Mouse (Mus musculus): ENCODE data around the gene Adgrl2.

Gene Adgrl2

DNA sequence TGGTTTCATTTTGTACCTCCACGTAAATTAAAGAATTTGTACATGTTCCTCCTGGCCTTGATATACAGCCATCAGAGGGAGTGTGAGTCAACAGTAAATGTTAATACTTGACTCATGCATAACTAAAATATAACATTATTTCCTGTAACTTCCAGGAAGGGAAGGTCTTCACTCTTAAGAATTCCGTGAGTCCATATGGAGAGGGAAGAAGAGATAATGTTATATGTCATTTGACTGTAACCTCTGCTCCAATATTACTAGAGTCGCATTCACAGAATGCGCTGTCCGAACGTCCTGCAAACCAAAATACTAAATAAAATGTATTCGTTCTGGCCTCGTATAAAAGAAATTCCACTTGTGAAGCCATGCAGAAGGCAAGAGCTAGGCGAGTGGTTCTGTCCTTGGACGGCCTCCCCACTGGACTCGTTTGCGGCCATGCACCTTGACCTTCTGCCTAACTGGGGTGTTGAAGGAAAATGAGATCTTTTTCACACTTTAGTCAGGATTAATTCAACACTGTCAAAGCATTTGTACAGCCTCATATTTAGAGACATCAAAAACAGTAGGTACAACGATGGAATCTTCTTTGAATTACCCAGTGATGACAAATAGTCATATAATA lies 68.3 kb downstream of the Adgrl2 start:
- no peak for DNase-seq (ENCODE audit: low spot score)

DNA sequence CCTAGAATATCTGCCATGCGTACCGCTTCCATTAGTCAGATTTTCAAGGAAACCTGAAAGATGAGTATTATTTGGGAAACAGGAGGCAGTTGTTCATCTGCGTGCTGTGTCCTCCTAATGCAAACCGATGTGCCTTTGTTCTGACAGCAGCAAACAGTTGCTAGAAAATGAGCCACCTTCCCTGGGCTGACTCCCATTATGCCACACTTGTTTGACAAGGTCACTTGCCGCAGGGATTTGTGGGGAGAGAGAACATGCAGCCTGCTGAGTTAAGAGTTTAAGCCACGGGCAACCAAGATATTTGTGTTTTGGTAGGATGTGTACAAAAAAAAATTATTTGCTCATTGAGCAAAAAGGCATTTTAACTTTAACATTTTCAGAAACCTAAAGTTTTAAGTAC lies 69.5 kb downstream of the Adgrl2 start:
- DNase-seq (ENCODE audit: low spot score): no peak

- no peak for DNase-seq (ENCODE audit: low spot score)
Measured at GRCm38 (mm10) chr3:148918425-148918824, 71.9 kb downstream of the Adgrl2 start.

DNA sequence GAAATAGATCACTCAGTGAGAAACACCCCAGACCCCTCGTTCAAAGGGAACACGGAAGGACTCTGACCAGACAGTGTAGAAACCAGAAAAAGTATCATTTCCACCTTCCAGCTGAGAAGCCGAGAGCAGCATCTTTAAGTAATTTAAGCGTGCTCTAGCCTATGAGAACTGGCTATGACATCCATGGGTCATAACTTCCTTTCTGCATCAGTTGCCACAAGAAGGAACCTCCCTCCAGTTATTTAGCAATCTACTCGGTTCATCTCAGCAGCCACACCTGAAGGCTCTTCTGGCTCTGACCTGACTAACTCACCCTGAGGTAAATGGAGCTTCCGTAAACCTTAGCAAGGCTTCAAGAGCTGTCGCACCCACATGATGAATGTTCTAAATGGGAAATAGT lies 72.5 kb downstream of the Adgrl2 start:
- DNase-seq (ENCODE audit: low spot score): no peak

DNA sequence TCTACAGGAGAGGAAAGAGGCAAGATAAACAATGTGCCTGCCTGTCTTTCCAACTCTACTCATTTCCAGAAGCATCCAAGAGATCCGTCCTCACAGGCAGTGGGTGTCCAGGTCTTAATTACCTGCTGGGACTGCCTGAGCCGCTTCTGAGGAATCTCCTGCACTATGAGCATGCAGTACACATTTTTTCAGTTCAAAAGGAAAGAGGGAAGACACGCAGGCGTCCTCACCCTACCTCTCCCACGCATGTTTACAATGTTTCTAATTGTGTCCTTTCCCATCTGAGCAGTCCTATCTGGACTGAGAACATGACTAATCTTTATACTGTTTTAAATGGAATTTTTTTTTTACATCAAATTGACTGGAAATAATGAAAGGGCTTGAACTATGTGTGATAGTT lies 74.1 kb downstream of the Adgrl2 start:
- DNase-seq (ENCODE audit: low spot score): no peak

- DNase-seq (ENCODE audit: low spot score): no peak
Measured at GRCm38 (mm10) chr3:148912944-148913684, 77.2 kb downstream of the Adgrl2 start.

DNA sequence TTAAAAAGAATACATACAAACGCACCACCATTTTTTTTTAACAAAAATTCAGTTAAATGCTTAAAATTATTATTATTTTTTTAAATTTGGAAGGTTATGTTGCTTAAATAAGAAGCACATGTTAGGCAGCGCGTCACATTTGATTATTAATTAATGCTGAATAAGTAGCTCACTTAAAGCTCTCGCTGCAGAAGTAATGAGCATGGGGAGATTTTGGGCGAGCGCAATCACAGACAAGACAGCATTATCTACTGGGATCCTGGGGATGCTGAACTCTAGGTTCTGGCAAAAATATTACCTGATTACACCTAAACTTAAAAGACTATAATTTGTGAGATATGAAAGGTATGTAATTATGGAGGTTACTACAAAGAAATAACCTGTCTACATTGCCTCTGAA lies 77.8 kb downstream of the Adgrl2 start:
- DNase-seq (ENCODE audit: low spot score): no peak

GRCm38 (mm10) chr3:148907873-148908272 lies 82.5 kb downstream of the Adgrl2 start:
- no peak for DNase-seq (ENCODE audit: low spot score)

GRCm38 (mm10) chr3:148907024-148907778 lies 83.2 kb downstream of the Adgrl2 start:
- no peak for DNase-seq (ENCODE audit: low spot score)

DNA sequence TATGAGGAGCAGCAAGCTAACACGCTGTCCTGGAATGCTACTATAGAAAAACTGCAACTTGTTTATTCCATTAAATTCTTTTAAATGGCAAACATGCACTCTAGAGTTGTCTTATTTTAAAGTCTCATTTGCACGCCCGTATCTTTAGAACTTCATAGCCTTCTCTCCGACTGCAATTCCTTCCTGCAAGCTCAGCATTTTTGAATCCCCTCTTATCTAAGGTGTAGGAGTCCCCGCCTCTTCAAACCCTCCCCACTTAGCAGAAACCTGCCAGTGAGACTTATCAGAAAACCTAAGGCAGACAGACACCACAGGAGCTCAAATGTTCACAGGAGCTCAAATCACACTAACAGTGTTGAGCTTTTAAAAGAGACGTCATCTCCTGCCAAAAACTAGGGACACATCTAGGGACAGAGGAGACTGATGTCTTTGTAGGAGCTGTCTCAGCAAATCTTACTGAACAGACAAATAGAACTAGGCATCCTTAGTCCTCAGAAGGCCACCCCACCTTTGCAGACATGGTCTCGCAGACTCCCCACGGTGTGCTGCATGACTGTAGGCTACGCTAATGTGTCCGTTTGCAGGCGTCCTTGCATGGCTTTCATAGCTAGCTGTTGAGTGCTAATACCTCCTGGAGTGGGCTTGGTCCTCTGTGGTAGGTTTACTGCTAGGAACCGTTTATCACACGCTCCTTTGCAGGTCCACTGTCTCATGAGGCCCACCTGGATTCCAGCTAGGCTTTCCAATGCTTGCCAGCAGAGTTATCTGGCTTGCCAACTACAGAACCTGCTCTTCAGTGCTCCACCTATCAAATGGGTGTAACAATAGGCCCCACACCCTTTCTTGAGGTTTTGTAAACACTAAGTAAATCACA lies 84.2 kb downstream of the Adgrl2 start:
- no peak for DNase-seq (ENCODE audit: low spot score)

DNA sequence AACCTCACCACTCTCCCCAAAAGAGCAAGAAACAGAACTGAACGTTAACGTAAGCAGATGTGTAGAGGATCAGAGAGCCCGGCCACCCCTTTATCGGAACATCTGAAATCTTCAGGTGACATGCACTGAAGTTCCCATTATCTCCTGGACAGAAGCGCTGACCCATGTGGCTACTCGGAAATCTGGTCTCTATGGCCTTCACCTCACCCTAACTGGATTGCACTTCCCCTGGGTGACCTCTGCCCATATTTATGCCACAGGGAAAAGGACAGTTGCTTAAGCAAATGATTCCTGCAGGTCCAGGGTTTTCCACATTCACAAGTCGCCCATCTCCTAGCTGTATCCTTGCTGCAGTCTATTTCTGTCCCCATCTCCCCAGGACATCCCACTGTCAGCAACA lies 84.9 kb downstream of the Adgrl2 start:
- no peak for DNase-seq (ENCODE audit: low spot score)

GRCm38 (mm10) chr3:148899857-148900256 lies 90.5 kb downstream of the Adgrl2 start:
- no peak for DNase-seq (ENCODE audit: low spot score)

DNA sequence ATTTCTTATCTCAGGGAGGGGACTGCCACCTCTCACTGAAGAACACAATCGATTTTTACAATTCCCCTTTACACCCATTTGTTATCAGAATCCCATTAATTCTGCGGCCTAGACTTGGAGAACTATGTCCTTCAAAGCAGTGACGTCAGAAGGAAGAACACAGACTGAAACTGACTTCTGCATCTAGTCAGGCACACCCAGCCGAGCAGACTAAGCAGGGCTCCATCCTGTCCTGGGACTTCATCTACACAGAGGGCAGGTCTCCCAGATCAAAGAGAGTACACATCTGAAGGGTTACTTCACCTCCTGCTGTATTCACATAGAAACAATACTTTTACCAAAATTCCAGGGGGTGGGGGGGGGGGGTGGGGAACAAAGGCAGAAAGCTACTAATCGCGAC lies 90.9 kb downstream of the Adgrl2 start:
- no peak for DNase-seq (ENCODE audit: low spot score)

DNA sequence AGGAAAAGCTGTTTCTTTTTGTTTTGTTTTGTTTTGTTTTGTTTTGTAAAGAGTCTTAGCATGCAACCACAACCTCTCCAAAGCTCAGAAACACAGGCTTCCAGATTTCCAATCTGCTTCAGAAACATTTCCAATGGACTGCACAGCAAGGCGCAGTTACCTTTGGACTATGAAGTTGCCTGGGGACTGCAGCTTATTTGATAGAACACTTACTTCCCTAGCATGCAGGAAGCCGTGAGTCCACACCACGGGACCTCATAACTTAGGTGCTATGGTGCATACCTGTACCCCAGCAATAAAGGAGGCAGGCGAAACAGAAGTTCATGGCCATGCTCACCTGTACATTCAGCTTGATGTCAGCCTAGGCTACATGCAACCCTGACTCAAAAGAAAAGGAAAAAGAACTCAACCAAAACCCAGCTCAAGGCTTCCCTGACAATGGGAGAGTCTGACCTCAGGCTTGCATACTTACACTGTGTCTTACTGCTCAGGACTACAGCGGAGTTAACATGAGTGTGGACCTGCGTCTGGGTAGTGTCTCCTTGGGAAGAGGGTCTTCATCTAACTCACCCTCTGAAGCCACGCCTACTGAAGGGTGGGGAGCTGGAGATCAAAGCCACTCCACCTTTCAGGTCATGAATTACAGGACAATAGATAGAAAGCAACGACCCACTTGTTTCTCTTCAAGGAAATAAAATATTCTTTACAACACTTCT lies 91.7 kb downstream of the Adgrl2 start:
- no peak for DNase-seq (ENCODE audit: low spot score)

GRCm38 (mm10) chr3:148896281-148896680 lies 94.1 kb downstream of the Adgrl2 start:
- no peak for DNase-seq (ENCODE audit: low spot score)

- no peak for DNase-seq (ENCODE audit: low spot score)
Measured at GRCm38 (mm10) chr3:148895396-148896109, 94.8 kb downstream of the Adgrl2 start.

- no peak for DNase-seq (ENCODE audit: low spot score)
Measured at GRCm38 (mm10) chr3:148894867-148895266, 95.5 kb downstream of the Adgrl2 start.

GRCm38 (mm10) chr3:148887902-148888301 lies 102.5 kb downstream of the Adgrl2 start:
- no peak for DNase-seq (ENCODE audit: low spot score)

DNA sequence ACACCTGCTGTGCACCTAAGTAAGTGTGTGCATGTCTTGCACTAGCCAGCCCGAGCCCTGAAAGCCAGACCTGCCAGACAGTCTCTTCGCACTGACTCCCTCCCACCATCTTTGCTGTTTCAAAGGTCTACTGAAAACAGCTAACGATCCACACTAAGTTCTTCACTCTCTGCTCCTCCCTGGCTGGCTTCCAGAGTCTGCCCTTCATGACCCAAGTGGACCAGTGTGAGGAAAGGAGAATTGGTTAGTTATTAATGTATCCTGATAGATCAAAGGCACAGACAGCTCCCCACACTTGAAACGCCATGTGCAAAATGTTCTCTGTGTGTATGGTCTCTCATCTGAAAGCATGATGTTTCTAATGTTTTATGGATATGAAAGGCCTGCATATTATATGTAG lies 103.4 kb downstream of the Adgrl2 start:
- no peak for DNase-seq (ENCODE audit: low spot score)

GRCm38 (mm10) chr3:148885980-148886668 lies 104.2 kb downstream of the Adgrl2 start:
- no peak for DNase-seq (ENCODE audit: low spot score)

Measured in urinary bladder, postnatal 10 days (tissue).